Mouse (Mus musculus): Measurements from ENCODE around the gene Wdtc1. TPM values are rescaled to one million over a fixed set of nuclear protein-coding genes. Genes with fewer than 3 reads are reported as not detected.

Gene Wdtc1
- polyA plus RNA-seq, 1 experiment from 2014 or later = 21.8 TPM

DNA sequence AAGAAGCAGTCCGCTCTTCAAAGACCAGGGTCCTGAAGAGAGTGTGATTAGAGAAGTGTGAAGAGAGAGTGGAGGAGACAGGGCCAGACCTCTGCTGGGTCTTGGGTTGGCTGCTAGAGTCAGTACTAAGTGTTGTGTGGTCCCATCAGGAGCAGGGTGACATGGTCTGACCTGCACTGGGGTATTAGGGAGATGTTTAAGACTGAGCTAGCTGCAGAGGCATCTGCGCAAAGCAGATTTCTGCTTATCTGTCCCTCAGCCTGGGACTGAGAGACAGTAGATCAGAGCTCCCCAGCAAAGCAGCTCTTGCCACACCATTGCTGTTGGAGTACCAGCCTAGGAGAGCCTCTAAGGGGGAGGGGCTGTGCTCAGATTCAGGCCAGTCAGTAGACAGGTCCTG is 36.8 kb upstream of the Wdtc1 start:
- H3K9ac ChIP-seq (replicated peaks) = no peak overlapping the region
- H3K4me3 ChIP-seq (replicated peaks) = no peak overlapping the region
- H3K36me3 ChIP-seq = no peaks in the 10 kb centered on the region
- no peak overlapping the region for H3K27ac ChIP-seq
- no peaks in the 10 kb centered on the region for H3K9me3 ChIP-seq
- no peaks in the 10 kb centered on the region for H3K27me3 ChIP-seq
- no peak for ATAC-seq
- 93% methylated on average over 2 of the region's 2 CpGs for WGBS
- H3K4me1 ChIP-seq (replicated peaks) = peaks cover 26% of the 10 kb centered on the region
- no peak overlapping the region for H3K4me2 ChIP-seq (replicated peaks)

DNA sequence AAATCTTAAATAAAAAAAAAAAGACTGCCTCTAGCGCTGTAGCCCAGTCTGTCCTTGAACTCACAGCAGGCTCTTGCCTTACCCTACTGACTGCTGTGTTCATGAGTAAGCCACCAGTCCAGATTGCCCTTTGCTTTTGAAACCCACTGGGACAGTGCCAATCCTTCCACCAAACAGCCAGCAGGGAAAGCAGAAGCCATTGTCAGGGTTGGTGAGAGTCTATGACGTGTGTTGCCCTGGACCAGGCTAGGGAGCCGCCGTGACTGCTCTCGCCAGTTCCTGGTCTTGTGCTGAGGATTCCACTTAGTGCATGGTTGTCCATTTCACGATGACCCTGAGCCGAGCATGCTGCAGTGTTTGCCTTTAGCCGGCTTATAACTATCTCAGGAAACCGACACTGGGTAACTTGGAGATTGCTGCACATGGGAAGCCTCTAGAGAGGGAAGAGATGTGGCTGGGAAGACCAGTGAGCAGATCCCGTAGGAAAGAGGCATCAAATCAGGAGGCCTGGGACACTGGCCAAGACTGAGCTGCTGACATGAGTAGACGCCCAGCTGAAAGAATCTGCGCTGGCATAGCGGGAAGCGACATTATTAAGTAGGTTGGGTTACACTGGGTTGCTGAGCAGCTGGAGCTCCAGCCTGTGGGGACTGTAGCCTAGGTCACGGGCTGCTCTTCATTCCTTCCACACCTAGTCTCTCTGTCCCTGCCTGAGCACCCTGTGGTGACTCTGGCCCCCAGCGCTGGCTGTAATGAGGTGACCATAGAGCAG is 35.7 kb upstream of the Wdtc1 start:
- H3K27ac ChIP-seq = no peak overlapping the region
- WGBS = 91% methylated on average over 16 of the region's 16 CpGs
- no peaks in the 10 kb centered on the region for H3K9me3 ChIP-seq
- H3K4me3 ChIP-seq (replicated peaks) = no peak overlapping the region
- no peaks in the 10 kb centered on the region for H3K27me3 ChIP-seq
- no peak for ATAC-seq
- peaks cover 18% of the 10 kb centered on the region for H3K4me1 ChIP-seq (replicated peaks)
- H3K9ac ChIP-seq (replicated peaks) = no peak overlapping the region
- H3K36me3 ChIP-seq = no peaks in the 10 kb centered on the region
- no peak overlapping the region for H3K4me2 ChIP-seq (replicated peaks)

DNA sequence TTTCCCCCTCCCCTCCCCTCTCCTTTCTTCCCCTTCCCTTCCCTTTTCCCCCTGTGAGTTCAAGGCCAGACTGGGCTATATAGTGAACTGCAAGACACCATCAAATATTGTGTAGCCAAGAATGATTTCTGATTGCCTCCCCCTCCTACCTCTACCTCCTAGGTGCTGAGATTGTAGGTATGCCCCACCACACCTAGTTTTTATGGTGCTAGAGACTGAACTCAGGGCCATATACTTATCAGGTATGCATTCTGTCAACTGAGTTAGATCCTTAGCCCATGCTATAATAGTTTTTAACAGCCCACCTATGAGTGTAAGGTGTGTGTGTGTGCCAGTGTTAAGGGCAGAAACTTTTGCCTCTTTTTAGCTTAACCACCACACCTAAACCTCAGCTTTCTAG is 33.8 kb upstream of the Wdtc1 start:
- H3K9me3 ChIP-seq = no peaks in the 10 kb centered on the region
- ATAC-seq = no peak

DNA sequence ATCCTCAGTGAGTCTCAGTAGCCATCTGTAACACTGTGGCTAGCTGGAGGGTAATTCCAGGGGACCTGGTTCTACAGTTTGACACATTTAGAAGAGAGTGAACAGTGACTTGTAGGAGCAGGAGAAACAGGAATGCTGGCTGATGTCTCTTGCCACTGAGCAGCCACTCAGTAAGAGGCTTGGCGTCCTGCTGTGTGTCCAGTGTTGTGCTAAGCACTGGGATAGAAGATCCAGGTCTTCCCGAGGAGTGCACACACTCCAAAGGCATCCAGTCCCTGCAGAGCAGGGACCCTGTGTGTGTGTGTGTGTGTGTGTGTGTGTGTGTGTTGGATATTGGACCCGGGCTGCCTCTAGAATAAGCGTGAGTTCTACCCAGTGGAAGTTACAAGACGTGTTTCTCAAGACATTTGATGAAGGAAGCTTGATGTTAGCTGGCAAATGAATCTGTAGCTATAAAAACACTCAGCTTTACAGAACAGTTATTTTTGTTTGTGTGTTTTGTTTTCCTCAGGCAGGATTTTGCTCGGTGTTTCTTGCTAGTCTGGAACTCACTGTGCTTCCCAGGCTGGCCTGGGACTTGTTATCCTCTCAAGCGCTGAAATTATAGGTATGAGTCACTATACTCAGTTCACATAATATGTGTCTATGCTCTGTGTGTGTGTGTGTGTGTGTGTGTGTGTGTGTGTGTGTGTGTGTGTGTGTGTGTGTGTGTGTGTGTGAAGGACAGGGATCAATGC is 32.9 kb upstream of the Wdtc1 start:
- ATAC-seq = no peak
- no peak overlapping the region for H3K4me3 ChIP-seq (replicated peaks)
- no peak overlapping the region for H3K27ac ChIP-seq
- peaks cover 11% of the 10 kb centered on the region for H3K4me1 ChIP-seq (replicated peaks)
- no peaks in the 10 kb centered on the region for H3K27me3 ChIP-seq
- H3K9ac ChIP-seq (replicated peaks) = no peak overlapping the region
- H3K4me2 ChIP-seq (replicated peaks) = no peak overlapping the region
- WGBS = 73% methylated on average over 7 of the region's 7 CpGs
- no peaks in the 10 kb centered on the region for H3K9me3 ChIP-seq
- 0 out of 2 replicates have a peak, but pooled peaks cover 4% of the 10 kb centered on the region for H3K36me3 ChIP-seq

More for the DNA sequence above, 33.8 kb upstream of the Wdtc1 start:
- H3K9ac ChIP-seq (replicated peaks) = no peak overlapping the region
- H3K4me1 ChIP-seq (replicated peaks) = peaks cover 18% of the 10 kb centered on the region
- no peak overlapping the region for H3K27ac ChIP-seq
- H3K4me2 ChIP-seq (replicated peaks) = no peak overlapping the region
- 0 out of 2 replicates have a peak, but pooled peaks cover 4% of the 10 kb centered on the region for H3K36me3 ChIP-seq
- H3K27me3 ChIP-seq = no peaks in the 10 kb centered on the region
- H3K4me3 ChIP-seq (replicated peaks) = no peak overlapping the region

DNA sequence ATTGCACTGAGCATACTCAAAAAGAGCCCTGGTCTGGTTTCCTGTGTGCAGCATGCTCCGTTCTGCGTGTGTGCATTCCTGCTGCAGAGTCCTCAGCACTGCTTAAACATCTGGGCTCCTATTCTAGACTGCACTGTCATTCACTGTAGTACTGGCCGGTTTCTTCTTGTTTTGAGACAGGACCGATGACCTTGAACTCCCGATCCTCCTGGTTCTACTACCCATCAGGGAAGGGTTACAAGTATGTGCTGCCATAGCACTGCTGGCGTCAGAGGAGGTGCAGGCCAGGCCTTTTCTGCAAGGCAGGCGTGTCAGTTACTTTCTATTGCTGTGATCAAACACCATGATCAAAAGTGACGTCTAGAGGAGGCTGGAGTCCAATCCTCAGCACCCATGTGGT is 27.9 kb upstream of the Wdtc1 start:
- Histone ChIP-seq H3K4me1 (replicated peaks) (peaks cover 34% of the 10 kb centered on the region), H3K27ac (no peak overlapping the region), H3K9ac (replicated peaks) (no peak overlapping the region), H3K4me3 (replicated peaks) (no peak overlapping the region), H3K36me3 (0 out of 2 replicates have a peak, but pooled peaks cover 4% of the 10 kb centered on the region), H3K4me2 (replicated peaks) (no peak overlapping the region), H3K9me3 (no peaks in the 10 kb centered on the region), H3K27me3 (no peaks in the 10 kb centered on the region)
- ATAC-seq = no peak
- 78% methylated on average over 8 of the region's 8 CpGs for WGBS

DNA sequence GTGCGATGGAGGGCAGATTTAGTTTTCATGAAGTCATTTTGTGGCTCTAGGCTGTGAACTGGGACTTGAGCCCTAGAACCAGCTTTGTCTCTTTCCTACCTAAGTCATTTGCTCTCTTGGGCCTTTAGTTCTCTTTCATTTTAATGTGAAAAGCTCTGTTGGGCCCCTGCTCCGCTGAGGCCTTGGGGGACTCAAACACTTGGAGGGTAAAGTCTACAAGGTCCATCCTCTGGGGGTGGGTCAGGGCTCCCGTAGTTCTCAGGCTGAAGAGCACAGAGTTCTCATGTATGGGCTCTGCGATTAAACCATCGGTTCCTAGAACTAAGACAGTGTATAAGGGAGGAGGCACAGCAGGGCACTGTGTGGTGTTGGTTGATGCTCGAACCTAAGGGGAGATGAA is 27.3 kb upstream of the Wdtc1 start:
- Histone ChIP-seq H3K4me2 (replicated peaks) (no peak overlapping the region), H3K27ac (no peak overlapping the region), H3K4me3 (replicated peaks) (no peak overlapping the region), H3K9ac (replicated peaks) (no peak overlapping the region; the same call in 1 of the 2 replicates), H3K36me3 (0 out of 2 replicates have a peak, but pooled peaks cover 4% of the 10 kb centered on the region), H3K4me1 (replicated peaks) (peaks cover 40% of the 10 kb centered on the region), H3K27me3 (no peaks in the 10 kb centered on the region), H3K9me3 (no peaks in the 10 kb centered on the region)
- ATAC-seq = no peak
- 57% methylated on average over 6 of the region's 6 CpGs for WGBS

DNA sequence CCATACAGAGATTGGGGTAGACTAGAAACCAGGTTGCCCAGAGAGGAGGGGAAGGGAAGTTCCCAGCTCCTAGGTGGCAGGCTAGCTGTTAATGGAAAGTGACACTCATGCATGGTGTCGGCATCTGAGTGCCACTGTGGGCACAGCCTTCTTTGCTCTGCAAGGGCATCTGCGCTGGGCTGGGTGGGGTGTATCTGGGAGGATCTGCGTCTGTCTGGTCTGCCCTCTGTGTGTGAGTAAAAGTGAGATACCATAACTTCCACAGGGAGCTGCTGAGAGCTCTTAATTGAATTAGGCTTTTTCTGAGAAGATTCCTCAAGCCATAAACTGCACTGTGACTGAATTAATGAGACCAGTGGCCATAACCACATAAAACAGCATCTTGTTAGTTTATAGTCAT is 26.6 kb upstream of the Wdtc1 start:
- WGBS = 56% methylated on average over 3 of the region's 3 CpGs
- no peak for ATAC-seq
- peaks cover 42% of the 10 kb centered on the region for H3K4me1 ChIP-seq (replicated peaks)

DNA sequence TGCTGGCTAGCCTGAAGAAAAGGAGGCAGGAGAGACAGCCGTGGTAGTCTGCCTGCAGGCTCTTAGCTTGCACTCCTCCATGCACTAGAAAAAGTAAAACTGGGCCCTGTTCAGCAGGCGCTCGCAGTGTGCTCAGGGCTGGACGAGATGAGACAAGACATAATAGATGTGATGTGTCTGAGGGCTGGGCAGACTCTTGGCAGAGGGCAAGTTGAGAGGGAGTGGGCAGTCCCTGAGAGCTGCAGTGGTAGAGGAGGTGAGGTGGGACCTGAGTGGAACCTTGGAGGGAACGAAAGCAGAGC is 25.7 kb upstream of the Wdtc1 start:
- no peaks in the 10 kb centered on the region for H3K9me3 ChIP-seq
- no peak overlapping the region for H3K9ac ChIP-seq (replicated peaks)
- no peak overlapping the region for H3K4me2 ChIP-seq (replicated peaks)
- H3K36me3 ChIP-seq = 0 out of 2 replicates have a peak, but pooled peaks cover 4% of the 10 kb centered on the region
- WGBS = 40% methylated on average over 5 of the region's 5 CpGs
- peaks cover 49% of the 10 kb centered on the region for H3K4me1 ChIP-seq (replicated peaks)
- peak overlapping the region; percentile 19; the same call in 1 of the 2 replicates for H3K27ac ChIP-seq
- no peaks in the 10 kb centered on the region for H3K27me3 ChIP-seq
- no peak overlapping the region for H3K4me3 ChIP-seq (replicated peaks)
- ATAC-seq = no peak

More for the DNA sequence above, 26.6 kb upstream of the Wdtc1 start:
- no peaks in the 10 kb centered on the region for H3K27me3 ChIP-seq
- no peak overlapping the region for H3K4me3 ChIP-seq (replicated peaks)
- no peak overlapping the region; the same call in 1 of the 2 replicates for H3K9ac ChIP-seq (replicated peaks)
- H3K27ac ChIP-seq = no peak overlapping the region
- 0 out of 2 replicates have a peak, but pooled peaks cover 4% of the 10 kb centered on the region for H3K36me3 ChIP-seq
- H3K4me2 ChIP-seq (replicated peaks) = no peak overlapping the region
- no peaks in the 10 kb centered on the region for H3K9me3 ChIP-seq

DNA sequence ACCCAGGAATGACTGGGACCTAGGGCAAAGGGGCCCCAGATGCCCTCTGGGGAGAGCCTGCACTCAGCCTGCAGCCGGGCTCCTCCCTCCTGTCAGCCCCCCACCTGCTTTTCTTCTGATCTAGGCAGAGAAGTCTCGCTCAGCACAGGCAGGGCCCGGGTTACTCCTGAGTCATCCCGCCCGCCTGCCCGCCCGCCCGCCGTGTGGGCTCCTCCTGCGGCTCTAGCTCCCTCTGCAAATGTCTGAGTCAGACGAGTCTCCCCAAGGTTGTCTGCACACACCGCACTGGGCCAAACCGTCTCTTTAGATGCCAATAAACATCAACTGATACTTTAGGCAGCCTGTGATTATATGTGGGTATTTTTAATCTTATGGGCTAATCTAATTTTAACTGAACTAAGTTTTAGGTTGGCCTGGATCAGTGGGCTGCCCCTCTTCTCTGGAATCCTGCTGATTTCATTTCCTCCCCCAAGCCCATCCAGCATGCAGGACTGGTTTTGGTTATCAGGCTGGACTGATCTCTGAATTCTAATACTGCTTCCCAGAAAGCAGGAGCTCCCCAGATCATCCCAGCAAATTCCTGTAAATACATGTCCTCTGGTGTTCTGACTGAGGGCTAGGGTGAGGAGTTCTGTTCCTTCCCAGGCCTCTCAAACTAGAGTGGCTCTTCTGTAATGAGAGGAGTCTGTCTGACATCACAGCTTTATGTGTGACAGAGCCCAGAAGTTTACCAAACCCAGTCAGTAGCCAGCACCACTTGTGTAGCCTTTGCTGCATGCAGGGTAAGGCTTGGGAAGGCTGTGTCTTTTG is 25.2 kb upstream of the Wdtc1 start:
- peak overlapping the region; percentile 25 for H3K4me2 ChIP-seq (replicated peaks)
- WGBS = 9% methylated on average over 13 of the region's 13 CpGs
- peak; percentile 43; the same call in 1 of the 2 replicates for ATAC-seq

DNA sequence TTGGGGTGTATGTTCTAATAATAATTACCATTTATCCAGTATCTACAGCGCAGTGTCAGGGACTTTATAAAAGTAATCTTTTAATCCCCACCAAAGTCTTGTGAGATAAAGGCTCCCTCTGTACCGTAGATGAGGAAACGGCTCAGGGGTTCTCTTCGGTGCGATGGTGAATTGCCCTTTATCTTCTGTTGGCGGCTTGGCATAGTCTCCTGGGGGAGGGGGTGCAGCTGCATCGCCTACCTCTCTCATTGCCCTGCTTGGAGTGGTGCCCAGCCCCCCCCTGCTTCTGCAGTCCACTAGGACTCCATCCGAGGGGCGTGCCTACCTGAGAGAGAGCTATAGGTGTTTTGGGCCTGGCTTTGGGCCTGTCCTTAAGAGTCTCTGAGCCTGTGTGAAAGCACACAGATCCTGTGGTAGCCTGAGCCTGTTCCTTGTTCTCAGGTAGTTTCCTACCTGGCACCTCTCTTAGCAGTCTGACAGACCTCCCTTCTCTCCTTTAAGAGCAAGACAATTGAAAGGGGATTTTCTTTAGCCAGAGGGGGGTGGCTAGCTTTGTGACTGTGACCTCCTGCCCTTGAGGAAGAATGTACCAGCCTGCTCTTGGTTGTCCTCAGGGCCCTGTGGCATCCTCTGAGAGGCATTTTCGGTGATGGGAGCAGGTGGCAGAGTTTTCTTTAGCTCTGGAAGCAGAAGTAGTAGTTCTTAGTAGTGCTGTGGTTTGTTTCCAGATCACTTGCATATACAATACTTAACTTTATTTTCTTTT is 22.7 kb upstream of the Wdtc1 start:
- Histone ChIP-seq H3K4me3 (replicated peaks) (no peak overlapping the region), H3K9ac (replicated peaks) (0 out of 2 replicates have a peak overlapping the region, but pooled peaks have one; percentile 19), H3K4me2 (replicated peaks) (no peak overlapping the region), H3K27ac (no peak overlapping the region), H3K9me3 (no peaks in the 10 kb centered on the region), H3K4me1 (replicated peaks) (peaks cover 78% of the 10 kb centered on the region), H3K36me3 (no peaks in the 10 kb centered on the region), H3K27me3 (no peaks in the 10 kb centered on the region)
- WGBS = 41% methylated on average over 10 of the region's 10 CpGs
- no peak for ATAC-seq

More for the DNA sequence above, 25.2 kb upstream of the Wdtc1 start:
- 0 out of 2 replicates have a peak, but pooled peaks cover 4% of the 10 kb centered on the region for H3K36me3 ChIP-seq
- H3K9ac ChIP-seq (replicated peaks) = peak overlapping the region; percentile 48; the same call in 1 of the 2 replicates
- peaks cover 54% of the 10 kb centered on the region for H3K4me1 ChIP-seq (replicated peaks)
- no peaks in the 10 kb centered on the region for H3K9me3 ChIP-seq
- H3K4me3 ChIP-seq (replicated peaks) = no peak overlapping the region
- no peaks in the 10 kb centered on the region for H3K27me3 ChIP-seq
- peak overlapping the region; percentile 51; the same call in 1 of the 2 replicates for H3K27ac ChIP-seq

DNA sequence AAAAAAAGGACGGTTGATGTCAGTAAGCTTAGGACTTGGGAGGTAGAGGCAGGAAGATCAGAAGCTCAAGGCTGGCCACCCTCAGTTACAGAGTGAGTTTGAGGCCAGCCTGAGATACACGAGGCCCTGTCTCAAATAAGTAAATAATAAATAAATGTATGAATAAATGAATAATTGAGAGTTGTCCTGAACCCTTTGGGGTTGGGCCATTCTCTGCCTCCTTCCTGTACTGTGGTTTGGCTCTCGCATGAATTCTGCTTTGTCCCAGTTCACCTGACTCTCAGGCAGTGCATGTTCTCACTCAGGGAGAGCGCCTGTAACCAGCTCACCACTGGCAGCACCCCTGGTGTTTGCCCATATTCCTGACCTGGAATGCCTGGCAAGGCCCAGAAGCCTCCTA is 20.7 kb upstream of the Wdtc1 start:
- H3K4me3 ChIP-seq (replicated peaks) = no peak overlapping the region
- 81% methylated on average over 4 of the region's 4 CpGs for WGBS
- H3K9me3 ChIP-seq = no peaks in the 10 kb centered on the region
- ATAC-seq = no peak
- no peak overlapping the region for H3K9ac ChIP-seq (replicated peaks)
- no peaks in the 10 kb centered on the region for H3K27me3 ChIP-seq
- no peak overlapping the region for H3K4me2 ChIP-seq (replicated peaks)
- no peaks in the 10 kb centered on the region for H3K36me3 ChIP-seq
- peaks cover 76% of the 10 kb centered on the region for H3K4me1 ChIP-seq (replicated peaks)
- no peak overlapping the region for H3K27ac ChIP-seq
